Mouse (Mus musculus): ENCODE data around the gene Lrp2.

GRCm38 (mm10) chr2:69573038-69573732 lies 12.7 kb downstream of the Lrp2 start:
- no peak for TF ChIP-seq CTCF (IDR thresholded peaks at IDR 0.05; ENCODE audit: low read depth)
- no peak for TF ChIP-seq EP300 (optimal IDR thresholded peaks at IDR 0.05)

Data from stomach, postnatal 0 days (tissue).